Mouse (Mus musculus) kidney, embryonic 15.5 days (tissue): Measurements from ENCODE around the gene Tceal6. TPM values are rescaled to one million over a fixed set of nuclear protein-coding genes. Genes with fewer than 3 reads are reported as not detected.
"Not testable (repeated sequence)": the region's sequence is repeated elsewhere in the genome, so short reads cannot be mapped to it uniquely, and the experiment has no call there.

Source experiments
- ATAC-seq: fragments of 200-750 bp; cut with Nextera tagmentation; replicated peaks from 2 replicates; pipeline ENCODE4 v1.8.0; 2017; ENCODE audit warnings: moderate TSS enrichment; ENCODE audit not compliant: low FRiP score
- H3K27ac ChIP-seq: fragments of 300-500 bp; sonication (generic); 2 replicates; pipeline ENCODE4 v1.5.1; 2015; ENCODE audit warnings: mild to moderate bottlenecking, inconsistent platforms
- H3K27me3 ChIP-seq: fragments of 300-500 bp; sonication (generic); 2 replicates; pipeline ENCODE4 v1.6.1; 2015; ENCODE audit warnings: inconsistent platforms
- H3K36me3 ChIP-seq: fragments of 300-500 bp; sonication (generic); 2 replicates; pipeline ENCODE4 v1.6.1; 2015; ENCODE audit warnings: inconsistent platforms
- H3K4me1 ChIP-seq: fragments of 300-500 bp; sonication (generic); 2 replicates; pipeline ENCODE4 v1.6.1; 2015; ENCODE audit warnings: inconsistent platforms
- H3K4me2 ChIP-seq: fragments of 300-500 bp; sonication (generic); 2 replicates; pipeline ENCODE4 v1.6.1; 2015; ENCODE audit warnings: moderate library complexity, mild to moderate bottlenecking, inconsistent platforms
- H3K4me3 ChIP-seq: fragments of 300-500 bp; sonication (generic); replicated peaks from 2 replicates; pipeline ENCODE4 v1.5.1; 2015; ENCODE audit warnings: mild to moderate bottlenecking, inconsistent platforms
- H3K9ac ChIP-seq: fragments of 300-500 bp; sonication (generic); 2 replicates; pipeline ENCODE4 v1.6.1; 2015; ENCODE audit warnings: mild to moderate bottlenecking, inconsistent platforms
- H3K9me3 ChIP-seq: fragments of 300-500 bp; sonication (generic); replicated peaks from 2 replicates; pipeline ENCODE4 v1.6.1; 2016; ENCODE audit warnings: inconsistent platforms
- WGBS: fragments of 180-500 bp; shearing (Covaris S2); methylation state at CpG from one replicate; pipeline ENCODE4 v1.1.7; 2015; ENCODE audit warnings: mixed read lengths; 5-methylcytosine and 5-hydroxymethylcytosine counted together
- polyA plus RNA-seq: library from polyadenylated mRNA; unstranded; fragments of >200 nt; fragmentation: Nextera tagmentation; extraction: Ambion mirVana; gene quantifications from 2 replicates; pipeline ENCODE4 v1.2.1, GENCODE M21; 2015

The Tceal6 gene
- polyA plus RNA-seq, result 0.74 and 0.80 TPM in 2 replicates

GRCm38 (mm10) chrX:135210436-135211221 lies at the start of gene Tceal6:
TSS of gene Tceal6 (minus strand) at chrX:135210687.
- Histone ChIP-seq H3K4me2 (peak within 1 kb of the TSS; percentile 58), H3K4me1 (no peaks in the 10 kb centered on the region), H3K27me3 (peaks cover 23% of the 10 kb centered on the region), H3K9ac (no peak within 1 kb of the TSS), H3K9me3 (no peaks in the 10 kb centered on the region), H3K27ac (no peak within 1 kb of the TSS), H3K4me3 (peak within 1 kb of the TSS; percentile 27), H3K36me3 (no peaks in the 10 kb centered on the region)
- no peak for ATAC-seq
- 21% methylated on average over 12 of the region's 13 CpGs for WGBS

- Histone ChIP-seq H3K27me3 (peaks cover 23% of the 10 kb centered on the region), H3K4me3 (peak overlapping the region; percentile 27), H3K4me2 (peak overlapping the region; percentile 58)
- not testable (repeated sequence) for ATAC-seq, H3K36me3 ChIP-seq, H3K9ac ChIP-seq, H3K27ac ChIP-seq, H3K9me3 ChIP-seq, H3K4me1 ChIP-seq
- WGBS, result 23% methylated on average over 20 of the region's 21 CpGs
Measured at GRCm38 (mm10) chrX:135209773-135210435, 583 bp downstream of the Tceal6 start.

- not testable (repeated sequence) for H3K36me3 ChIP-seq, H3K4me3 ChIP-seq, ATAC-seq, H3K9me3 ChIP-seq, H3K4me1 ChIP-seq, H3K4me2 ChIP-seq, H3K9ac ChIP-seq, H3K27me3 ChIP-seq, H3K27ac ChIP-seq
- no CpG with 5 or more reads among the region's 6 CpGs for WGBS
Measured at GRCm38 (mm10) chrX:135189924-135190323, 20.6 kb downstream of the Tceal6 start.

- not testable (repeated sequence) for ATAC-seq, H3K9me3 ChIP-seq, H3K27me3 ChIP-seq, H3K4me1 ChIP-seq, H3K4me2 ChIP-seq, H3K4me3 ChIP-seq, H3K27ac ChIP-seq, H3K36me3 ChIP-seq, H3K9ac ChIP-seq
- no CpG with 5 or more reads among the region's 3 CpGs for WGBS
Measured at GRCm38 (mm10) chrX:135188661-135189060, 21.8 kb downstream of the Tceal6 start.

- H3K4me2 ChIP-seq, H3K4me1 ChIP-seq, ATAC-seq, H3K27ac ChIP-seq, H3K36me3 ChIP-seq, H3K9me3 ChIP-seq, H3K9ac ChIP-seq, H3K4me3 ChIP-seq, H3K27me3 ChIP-seq: not testable (repeated sequence)
- WGBS, result 96% methylated on average over 7 of the region's 14 CpGs
Measured at GRCm38 (mm10) chrX:135177532-135177931, 33.0 kb downstream of the Tceal6 start, which contains the start of gene Gm15023. TSS of gene Gm15023 (minus strand) at chrX:135177632.

Other genes starting within 250 kb of the Tceal6 start
- gene Nxf2, start 245.9 kb downstream of the Tceal6 start, polyA plus RNA-seq, result 0.31 and 0.65 TPM in 2 replicates
- 5.8 and 6.4 TPM in 2 replicates for gene Zmat1, start 201.5 kb downstream of the Tceal6 start, polyA plus RNA-seq
- gene Gm15023, start 33.1 kb downstream of the Tceal6 start, polyA plus RNA-seq, result not detected in 2 replicates
- gene Pramel3, start 91.6 kb upstream of the Tceal6 start, polyA plus RNA-seq, result not detected in 2 replicates
- gene Gm5128, start 162.6 kb upstream of the Tceal6 start, polyA plus RNA-seq, result not detected in 2 replicates
- not detected in 2 replicates for gene Gm7903, start 223.1 kb upstream of the Tceal6 start, polyA plus RNA-seq